Mouse (Mus musculus): Measurements from ENCODE around the gene Zdhhc6.
A peak's percentile ranks its signal among the peaks of the same experiment; 100 is the strongest.

The Zdhhc6 gene

GRCm38 (mm10) chr19:55257656-55258375, 58.0 kb downstream of the Zdhhc6 start:
- DNase-seq (ENCODE audit: low read depth) = peak; percentile 48

GRCm38 (mm10) chr19:55256156-55256555, 59.7 kb downstream of the Zdhhc6 start:
- no peak for DNase-seq (ENCODE audit: low read depth)

GRCm38 (mm10) chr19:55254513-55255016, 61.3 kb downstream of the Zdhhc6 start:
- peak; percentile 75 for DNase-seq (ENCODE audit: low read depth)

GRCm38 (mm10) chr19:55253570-55254441, 62.0 kb downstream of the Zdhhc6 start:
- peak; percentile 72 for DNase-seq (ENCODE audit: low read depth)

- no peak for DNase-seq (ENCODE audit: low read depth)
Measured at GRCm38 (mm10) chr19:55253239-55253569, 62.6 kb downstream of the Zdhhc6 start.

GRCm38 (mm10) chr19:55251383-55252124, 64.3 kb downstream of the Zdhhc6 start, which contains the start of gene Acsl5:
Acsl5 (plus strand) TSS chr19:55251938.
- no peak for DNase-seq (ENCODE audit: low read depth)

- no peak for DNase-seq (ENCODE audit: low read depth)
Measured at GRCm38 (mm10) chr19:55250451-55250850, 65.4 kb downstream of the Zdhhc6 start.

- no peak for DNase-seq (ENCODE audit: low read depth)
Measured at GRCm38 (mm10) chr19:55247991-55248520, 67.8 kb downstream of the Zdhhc6 start.

GRCm38 (mm10) chr19:55247563-55247962, 68.3 kb downstream of the Zdhhc6 start:
- no peak for DNase-seq (ENCODE audit: low read depth)

GRCm38 (mm10) chr19:55244791-55245231, 71.0 kb downstream of the Zdhhc6 start:
- peak; percentile 87 for DNase-seq (ENCODE audit: low read depth)

GRCm38 (mm10) chr19:55241186-55241645, 74.6 kb downstream of the Zdhhc6 start, which contains the start of gene Gucy2g:
Gucy2g (minus strand) TSS chr19:55241236.
- DNase-seq (ENCODE audit: low read depth) = no peak

GRCm38 (mm10) chr19:55239766-55240426, 75.9 kb downstream of the Zdhhc6 start:
- DNase-seq (ENCODE audit: low read depth) = no peak

GRCm38 (mm10) chr19:55236564-55236963, 79.3 kb downstream of the Zdhhc6 start:
- no peak for DNase-seq (ENCODE audit: low read depth)

- no peak for DNase-seq (ENCODE audit: low read depth)
Measured at GRCm38 (mm10) chr19:55236026-55236425, 79.8 kb downstream of the Zdhhc6 start.

- peak; percentile 43 for DNase-seq (ENCODE audit: low read depth)
Measured at GRCm38 (mm10) chr19:55232136-55232535, 83.7 kb downstream of the Zdhhc6 start.

GRCm38 (mm10) chr19:55231081-55231480, 84.8 kb downstream of the Zdhhc6 start:
- DNase-seq (ENCODE audit: low read depth) = no peak

GRCm38 (mm10) chr19:55227135-55227534, 88.7 kb downstream of the Zdhhc6 start:
- no peak for DNase-seq (ENCODE audit: low read depth)

GRCm38 (mm10) chr19:55226621-55227020, 89.2 kb downstream of the Zdhhc6 start:
- DNase-seq (ENCODE audit: low read depth) = no peak

- DNase-seq (ENCODE audit: low read depth) = no peak
Measured at GRCm38 (mm10) chr19:55222268-55222667, 93.6 kb downstream of the Zdhhc6 start.

Measured in NIH3T3 (cell line).